Mouse (Mus musculus) cortical plate, adult 2 months (tissue): ENCODE data around the gene Tbc1d2.

Experiments
- CTCF ChIP-seq: fragments of 200-500 bp; IDR thresholded peaks from 2 replicates; pipeline ENCODE4 v1.5.1; 2011; ENCODE audit warnings: mild to moderate bottlenecking, control low read depth, low read length; ENCODE audit not compliant: insufficient read depth; ENCODE audit errors: extremely low read depth
- POLR2A ChIP-seq: fragments of 200-500 bp; IDR thresholded peaks from 2 replicates; pipeline ENCODE4 v1.6.1; 2011; ENCODE audit warnings: mild to moderate bottlenecking, low read length, control low read depth; ENCODE audit not compliant: insufficient read depth; ENCODE audit errors: extremely low read depth

- TF ChIP-seq CTCF (no peak), POLR2A (no peak)
These were observed 38.3 kb upstream of the Tbc1d2 start for GRCm38 (mm10) chr4:46688213-46688832.
